Mouse (Mus musculus) liver, adult 2 months (tissue): ENCODE data around the gene Pde9a.

Experiments used
- CTCF ChIP-seq: fragments of 200-500 bp; IDR thresholded peaks from 2 replicates; pipeline ENCODE4 v1.5.1; 2011; ENCODE audit warnings: low read depth, low read length, control low read depth
- POLR2A ChIP-seq: fragments of 200-500 bp; IDR thresholded peaks from 2 replicates; pipeline ENCODE4 v1.6.1; 2011; ENCODE audit warnings: low read length, control low read depth; ENCODE audit not compliant: insufficient read depth; ENCODE audit errors: extremely low read depth

- TF ChIP-seq CTCF, result no peak
- no peak for TF ChIP-seq POLR2A
Measured at GRCm38 (mm10) chr17:31445061-31445731, 59.2 kb downstream of the Pde9a start.
